Mouse (Mus musculus): ENCODE measurements around the gene Mov10l1. TPM values are rescaled to one million over a fixed set of nuclear protein-coding genes. Genes with fewer than 3 reads are reported as not detected.

Mov10l1 gene
- not detected in 2 replicates for polyA plus RNA-seq (2012)

DNA sequence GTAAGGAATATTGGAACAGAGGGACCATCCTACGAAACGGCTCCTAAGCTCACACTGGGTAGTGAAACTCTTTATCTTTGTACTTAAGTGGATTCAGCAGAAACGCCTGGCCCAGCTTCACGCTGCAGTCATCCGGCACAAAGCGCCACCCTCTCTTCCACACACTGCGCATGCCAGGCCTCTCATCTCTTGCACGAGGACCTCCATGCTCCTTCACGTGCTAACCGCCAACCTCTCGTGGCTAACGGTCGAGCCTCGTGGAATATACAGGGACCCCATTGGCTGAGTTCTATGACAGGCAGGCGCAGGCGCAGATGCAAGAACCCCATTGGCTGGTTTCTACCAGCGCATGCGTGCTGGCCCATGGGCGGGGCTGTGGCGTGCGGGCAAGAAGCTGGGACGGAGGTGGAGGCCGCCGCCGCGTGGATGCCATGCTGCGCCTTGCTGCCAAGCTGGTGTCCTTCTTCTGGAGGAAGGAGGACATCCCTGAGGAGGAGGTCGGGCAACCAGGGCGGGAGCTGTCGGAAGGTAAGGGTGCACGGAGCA, at the start of gene Mov10l1:
Gene Mov10l1, plus strand, starts transcription at position 376 of the 546 bp plus-strand sequence.
- Histone ChIP-seq H3K27me3 (ENCODE audit: control insufficient read depth) (no peaks in the 10 kb centered on the region), H3K9me3 (ENCODE audit: control insufficient read depth, low read length) (no peaks in the 10 kb centered on the region)
- TF ChIP-seq GATA1 (IDR thresholded peaks at IDR 0.05; ENCODE audit: low read length), result no peak
- no peak for TF ChIP-seq TAL1 (IDR thresholded peaks at IDR 0.05; ENCODE audit: low read length)

DNA sequence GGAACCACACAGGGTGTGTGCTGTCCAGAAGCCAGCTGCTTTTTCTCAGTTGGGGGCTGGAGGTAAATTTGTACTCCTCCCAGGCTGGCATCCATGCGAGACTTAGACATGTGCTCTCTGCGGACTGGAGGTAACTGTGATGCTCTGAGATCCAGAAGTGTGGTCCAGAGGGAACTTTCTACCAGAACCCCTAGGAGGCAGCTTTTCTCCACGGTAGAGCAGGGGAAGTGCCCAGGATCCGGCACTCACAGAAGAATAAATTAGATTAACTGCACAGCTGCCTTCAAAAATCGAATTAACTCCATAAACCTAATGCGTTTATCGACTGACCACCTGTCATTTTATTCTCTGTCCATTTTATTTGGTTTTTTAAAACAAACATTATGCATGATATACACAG, 48.6 kb upstream of the Mov10l1 start:
- Histone ChIP-seq H3K36me3 (ENCODE audit: control insufficient read depth) (no peaks in the 10 kb centered on the region), H3K9me3 (ENCODE audit: control insufficient read depth, low read length) (no peaks in the 10 kb centered on the region; the same call in 1 of the 2 replicates), H3K4me1 (ENCODE audit: control insufficient read depth) (peaks cover 2% of the 10 kb centered on the region; the same call in 1 of the 2 replicates), H3K4me3 (replicated peaks) (no peak overlapping the region), H3K27me3 (ENCODE audit: control insufficient read depth) (no peaks in the 10 kb centered on the region; the same call in 1 of the 2 replicates)
- no peak for TF ChIP-seq TAL1 (IDR thresholded peaks at IDR 0.05; ENCODE audit: low read length)
- no peak for TF ChIP-seq GATA1 (IDR thresholded peaks at IDR 0.05; ENCODE audit: low read length)

More for the DNA sequence above, at the start of gene Mov10l1:
- Histone ChIP-seq H3K4me1 (ENCODE audit: control insufficient read depth) (no peaks in the 10 kb centered on the region), H3K4me3 (replicated peaks) (no peak within 1 kb of the TSS), H3K36me3 (ENCODE audit: control insufficient read depth) (no peaks in the 10 kb centered on the region)

DNA sequence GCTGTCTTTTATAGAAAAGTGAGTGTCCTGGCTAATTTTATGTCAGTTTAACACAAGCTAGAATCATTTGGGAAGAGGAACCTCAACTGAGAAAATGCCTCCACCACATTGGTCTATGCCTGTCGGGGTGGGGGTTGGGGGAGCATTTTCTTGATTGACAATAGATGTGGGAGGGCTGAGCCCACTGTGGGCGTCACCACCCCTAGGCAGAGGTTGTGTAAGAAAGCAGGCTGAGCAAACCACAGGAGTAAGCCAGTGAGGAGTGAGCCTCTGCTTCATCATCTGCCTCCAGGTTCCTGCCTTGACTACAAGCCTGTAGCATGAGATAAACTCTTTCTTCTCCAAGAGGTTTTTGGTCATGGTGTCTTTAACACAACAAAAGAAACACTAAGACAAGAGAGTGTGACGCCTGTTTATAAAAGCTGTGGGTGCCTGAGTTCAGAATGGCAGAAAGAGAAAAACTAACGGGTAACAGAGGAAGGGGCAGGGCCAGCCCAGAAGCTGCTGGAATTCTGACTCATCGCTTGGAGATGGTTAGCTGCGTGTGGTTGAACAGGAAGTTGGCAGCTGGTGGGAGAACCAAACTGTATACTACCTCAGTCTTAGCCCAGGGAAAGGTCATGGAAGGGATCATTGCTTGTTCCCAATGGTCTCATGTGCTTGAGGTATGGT, 46.0 kb upstream of the Mov10l1 start:
- Histone ChIP-seq H3K9me3 (ENCODE audit: control insufficient read depth, low read length) (no peaks in the 10 kb centered on the region), H3K4me1 (ENCODE audit: control insufficient read depth) (peaks cover 2% of the 10 kb centered on the region; the same call in 1 of the 2 replicates), H3K27me3 (ENCODE audit: control insufficient read depth) (no peaks in the 10 kb centered on the region), H3K36me3 (ENCODE audit: control insufficient read depth) (no peaks in the 10 kb centered on the region), H3K4me3 (replicated peaks) (no peak overlapping the region)
- TF ChIP-seq TAL1 (IDR thresholded peaks at IDR 0.05; ENCODE audit: low read length) (no peak), GATA1 (IDR thresholded peaks at IDR 0.05; ENCODE audit: low read length) (no peak)

DNA sequence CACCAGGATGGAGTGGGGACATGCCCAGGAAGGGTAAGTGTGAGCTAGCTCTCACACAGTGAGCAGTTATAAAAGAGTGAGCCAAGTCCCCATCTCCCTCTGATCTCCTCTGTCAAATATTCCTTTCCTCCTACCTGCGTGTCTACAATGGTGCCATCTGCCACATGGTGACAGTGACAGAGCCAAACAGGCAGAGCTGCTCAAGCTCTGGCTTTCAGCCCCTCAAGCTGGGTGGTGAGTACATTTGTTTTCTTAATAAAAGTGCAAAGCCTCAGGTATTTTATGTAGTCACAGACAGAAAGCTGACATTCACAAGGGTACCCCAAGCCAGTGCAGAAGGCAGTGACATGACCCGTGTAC, 45.4 kb upstream of the Mov10l1 start:
- Histone ChIP-seq H3K4me3 (replicated peaks) (no peak overlapping the region), H3K9me3 (ENCODE audit: control insufficient read depth, low read length) (no peaks in the 10 kb centered on the region), H3K4me1 (ENCODE audit: control insufficient read depth) (peaks cover 2% of the 10 kb centered on the region; the same call in 1 of the 2 replicates), H3K36me3 (ENCODE audit: control insufficient read depth) (no peaks in the 10 kb centered on the region), H3K27me3 (ENCODE audit: control insufficient read depth) (no peaks in the 10 kb centered on the region)
- TF ChIP-seq GATA1 (IDR thresholded peaks at IDR 0.05; ENCODE audit: low read length), result no peak
- no peak for TF ChIP-seq TAL1 (IDR thresholded peaks at IDR 0.05; ENCODE audit: low read length)

DNA sequence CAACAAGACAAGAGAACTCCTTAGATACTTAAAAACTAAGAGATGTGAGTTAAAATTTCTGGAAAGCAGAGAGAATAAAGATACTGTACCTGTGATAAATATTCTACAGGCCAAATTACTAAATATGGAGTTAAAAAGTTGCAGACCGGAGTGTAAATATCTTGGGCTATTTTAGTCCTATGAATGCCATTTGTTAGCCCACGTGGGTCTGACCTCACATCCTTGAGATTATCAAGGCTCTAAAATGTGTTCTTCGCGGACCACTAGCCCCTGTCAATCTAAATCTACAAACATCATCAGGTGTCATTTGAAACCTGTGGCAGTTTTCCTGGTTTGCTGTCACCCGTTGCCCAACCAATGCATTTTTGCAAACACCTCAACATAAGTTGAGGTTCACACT, 39.9 kb upstream of the Mov10l1 start:
- H3K27me3 ChIP-seq (ENCODE audit: control insufficient read depth), result no peaks in the 10 kb centered on the region
- H3K9me3 ChIP-seq (ENCODE audit: control insufficient read depth, low read length), result no peaks in the 10 kb centered on the region
- H3K4me3 ChIP-seq (replicated peaks), result no peak overlapping the region
- no peaks in the 10 kb centered on the region for H3K36me3 ChIP-seq (ENCODE audit: control insufficient read depth)
- H3K4me1 ChIP-seq (ENCODE audit: control insufficient read depth), result peaks cover 2% of the 10 kb centered on the region; the same call in 1 of the 2 replicates
- TF ChIP-seq TAL1 (IDR thresholded peaks at IDR 0.05; ENCODE audit: low read length) (no peak), GATA1 (IDR thresholded peaks at IDR 0.05; ENCODE audit: low read length) (no peak)

DNA sequence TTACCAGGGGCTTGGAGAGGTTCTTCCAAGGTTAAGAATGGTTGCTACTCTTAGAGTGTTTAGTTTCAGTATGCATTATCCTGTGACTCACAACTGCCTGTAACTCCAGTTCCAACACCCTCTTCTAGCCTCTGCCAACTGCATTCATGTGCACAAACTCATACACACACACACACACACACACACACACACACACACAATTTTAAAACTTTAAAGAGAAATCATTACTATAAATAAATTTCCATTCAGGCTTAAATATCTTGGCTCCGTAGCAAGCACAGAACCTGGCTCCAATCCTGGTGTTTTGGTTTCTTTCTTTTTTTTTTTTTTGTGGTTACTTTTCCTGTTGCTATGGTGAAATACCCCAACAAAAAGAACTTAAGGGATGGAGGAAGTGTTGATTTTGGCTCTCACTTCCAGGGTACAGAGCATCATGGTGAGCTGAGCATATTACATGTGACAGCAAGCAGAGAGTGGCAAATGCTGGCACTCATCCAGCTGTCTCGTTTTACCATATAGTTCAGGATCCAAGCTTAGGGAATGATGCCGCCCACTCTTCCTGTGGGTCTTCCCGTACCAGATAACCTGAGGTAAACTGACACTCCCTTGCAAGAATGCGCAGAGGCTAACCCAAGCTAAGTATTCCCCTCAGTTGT, 38.7 kb upstream of the Mov10l1 start:
- Histone ChIP-seq H3K27me3 (ENCODE audit: control insufficient read depth) (no peaks in the 10 kb centered on the region), H3K4me3 (replicated peaks) (no peak overlapping the region), H3K9me3 (ENCODE audit: control insufficient read depth, low read length) (no peaks in the 10 kb centered on the region), H3K36me3 (ENCODE audit: control insufficient read depth) (no peaks in the 10 kb centered on the region), H3K4me1 (ENCODE audit: control insufficient read depth) (no peaks in the 10 kb centered on the region)
- no peak for TF ChIP-seq TAL1 (IDR thresholded peaks at IDR 0.05; ENCODE audit: low read length)
- no peak for TF ChIP-seq GATA1 (IDR thresholded peaks at IDR 0.05; ENCODE audit: low read length)

DNA sequence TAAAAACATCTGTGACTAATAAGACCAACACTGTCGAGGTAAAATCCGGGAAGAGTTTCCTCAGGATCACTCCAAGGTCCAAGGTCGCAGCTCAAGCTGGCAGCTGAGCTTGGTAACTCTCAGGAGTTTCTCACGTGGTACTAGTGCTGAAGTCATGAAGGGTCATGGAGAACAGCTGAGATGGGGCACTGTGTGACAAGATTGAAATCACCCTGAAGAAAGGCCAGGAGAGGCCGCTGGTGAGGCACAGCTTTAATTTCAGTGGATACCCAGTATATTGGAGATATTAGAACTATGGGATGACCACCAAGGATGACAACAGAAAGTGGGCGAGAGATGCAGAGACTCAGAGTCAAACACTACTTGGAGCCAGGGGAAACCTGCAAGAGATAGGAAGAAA, 35.9 kb upstream of the Mov10l1 start:
- H3K4me1 ChIP-seq (ENCODE audit: control insufficient read depth), result no peaks in the 10 kb centered on the region
- no peaks in the 10 kb centered on the region for H3K27me3 ChIP-seq (ENCODE audit: control insufficient read depth)
- no peaks in the 10 kb centered on the region for H3K36me3 ChIP-seq (ENCODE audit: control insufficient read depth)
- no peaks in the 10 kb centered on the region for H3K9me3 ChIP-seq (ENCODE audit: control insufficient read depth, low read length)
- H3K4me3 ChIP-seq (replicated peaks), result no peak overlapping the region
- TF ChIP-seq GATA1 (IDR thresholded peaks at IDR 0.05; ENCODE audit: low read length) (no peak), TAL1 (IDR thresholded peaks at IDR 0.05; ENCODE audit: low read length) (no peak)

DNA sequence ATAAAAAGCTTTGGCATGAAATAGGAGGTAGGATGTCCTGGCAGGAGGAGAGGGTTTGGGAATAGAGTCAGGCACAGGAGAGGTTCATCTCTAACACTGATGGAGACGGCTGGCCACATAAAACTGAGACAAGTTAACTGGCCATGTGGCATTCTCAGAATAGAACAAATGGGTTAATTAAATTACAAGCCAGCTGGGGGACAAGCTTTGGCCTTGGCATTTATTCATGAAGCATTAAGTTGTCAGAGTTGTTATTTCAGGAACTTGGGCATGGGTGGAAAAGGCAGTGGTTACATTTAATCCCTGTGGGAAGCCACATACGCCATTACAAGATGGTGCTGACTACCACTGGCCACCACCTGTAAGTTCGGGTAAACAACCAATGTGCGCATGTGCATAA, 31.5 kb upstream of the Mov10l1 start:
- H3K36me3 ChIP-seq (ENCODE audit: control insufficient read depth), result no peaks in the 10 kb centered on the region
- TF ChIP-seq TAL1 (IDR thresholded peaks at IDR 0.05; ENCODE audit: low read length), result no peak
- no peak for TF ChIP-seq GATA1 (IDR thresholded peaks at IDR 0.05; ENCODE audit: low read length)
- no peak overlapping the region for H3K4me3 ChIP-seq (replicated peaks)
- no peaks in the 10 kb centered on the region for H3K9me3 ChIP-seq (ENCODE audit: control insufficient read depth, low read length)
- peaks cover 17% of the 10 kb centered on the region for H3K27me3 ChIP-seq (ENCODE audit: control insufficient read depth)
- H3K4me1 ChIP-seq (ENCODE audit: control insufficient read depth), result no peaks in the 10 kb centered on the region

DNA sequence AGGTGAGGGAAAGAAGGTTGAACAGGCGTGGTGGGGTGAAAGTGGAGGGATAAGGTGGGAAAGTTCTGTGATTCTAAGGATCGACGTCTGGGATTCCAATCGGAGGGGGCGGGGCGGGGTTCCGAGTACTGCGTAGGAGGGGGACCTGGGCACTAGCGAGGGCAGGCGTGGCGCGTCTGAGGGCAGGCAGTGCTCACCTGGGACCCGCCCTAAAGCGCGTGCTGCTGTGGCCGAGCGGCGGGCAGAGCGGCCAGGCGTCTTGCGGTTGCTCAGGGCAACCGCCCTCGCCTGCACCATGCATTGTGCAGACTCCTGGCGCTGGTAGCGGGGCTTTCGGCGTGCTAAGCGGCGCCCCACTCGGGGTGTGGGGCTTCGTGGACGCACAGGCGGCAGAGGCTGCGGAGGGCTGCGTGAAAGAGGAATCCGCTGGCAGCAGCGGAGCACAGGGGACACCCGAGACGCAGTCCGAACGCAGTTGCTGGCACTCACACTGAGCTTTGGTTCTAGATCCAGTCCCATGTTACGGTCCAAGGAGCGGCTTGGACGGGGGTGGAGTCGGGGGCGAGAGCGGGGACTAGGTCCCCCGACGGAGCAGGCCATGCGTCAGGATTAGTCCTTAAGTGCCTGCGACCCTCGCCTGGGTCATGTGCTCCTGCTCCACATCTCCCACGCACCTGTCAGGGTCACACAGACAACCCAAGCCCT, 28.2 kb upstream of the Mov10l1 start, which contains the start of gene Ttll8:
Gene Ttll8, minus strand, starts transcription at position 51 of the 705 bp plus-strand sequence.
- Histone ChIP-seq H3K36me3 (ENCODE audit: control insufficient read depth) (no peaks in the 10 kb centered on the region), H3K9me3 (ENCODE audit: control insufficient read depth, low read length) (no peaks in the 10 kb centered on the region), H3K4me3 (replicated peaks) (no peak within 1 kb of the TSS), H3K4me1 (ENCODE audit: control insufficient read depth) (no peaks in the 10 kb centered on the region), H3K27me3 (ENCODE audit: control insufficient read depth) (peaks cover 17% of the 10 kb centered on the region)
- TF ChIP-seq GATA1 (IDR thresholded peaks at IDR 0.05; ENCODE audit: low read length) (no peak), TAL1 (IDR thresholded peaks at IDR 0.05; ENCODE audit: low read length) (no peak)

Data from erythroblast, embryonic 14.5 days (primary cell).